Mouse (Mus musculus): ENCODE measurements around the gene Alg13.

Alg13 gene

GRCm38 (mm10) chrX:144317548-144318163 lies at the start of gene Alg13:
TSS of gene Alg13 (plus strand) at chrX:144317804.
- DNase-seq = peak; percentile 88 to 89

- no peak for DNase-seq
Measured at GRCm38 (mm10) chrX:144268606-144269005, 49.0 kb upstream of the Alg13 start.

- DNase-seq = peak; percentile 7 to 22
Measured at GRCm38 (mm10) chrX:144301476-144301875, 16.1 kb upstream of the Alg13 start.

GRCm38 (mm10) chrX:144305659-144306058 lies 11.9 kb upstream of the Alg13 start:
- no peak for DNase-seq

- no peak for DNase-seq
Measured at GRCm38 (mm10) chrX:144314041-144314440, 3.6 kb upstream of the Alg13 start.

GRCm38 (mm10) chrX:144315028-144315427 lies 2.6 kb upstream of the Alg13 start:
- DNase-seq = no peak

GRCm38 (mm10) chrX:144316004-144316403 lies 1.6 kb upstream of the Alg13 start:
- no peak for DNase-seq

- peak; percentile 10 to 36 for DNase-seq
Measured at GRCm38 (mm10) chrX:144318164-144318979, 768 bp downstream of the Alg13 start.

GRCm38 (mm10) chrX:144319366-144319765 lies 1.8 kb downstream of the Alg13 start:
- peak; percentile 3 to 6 for DNase-seq

- no peak for DNase-seq
Measured at GRCm38 (mm10) chrX:144325375-144325774, 7.8 kb downstream of the Alg13 start.

- DNase-seq = no peak
Measured at GRCm38 (mm10) chrX:144335332-144336015, 17.9 kb downstream of the Alg13 start.

GRCm38 (mm10) chrX:144337938-144338337 lies 20.3 kb downstream of the Alg13 start:
- no peak for DNase-seq

GRCm38 (mm10) chrX:144338355-144338754 lies 20.8 kb downstream of the Alg13 start:
- no peak for DNase-seq

- no peak for DNase-seq
Measured at GRCm38 (mm10) chrX:144374196-144374595, 56.6 kb downstream of the Alg13 start.

- peak; percentile 67 for DNase-seq
Measured at GRCm38 (mm10) chrX:144403526-144403925, 85.9 kb downstream of the Alg13 start.

- no peak for DNase-seq
Measured at GRCm38 (mm10) chrX:144408036-144408435, 90.4 kb downstream of the Alg13 start.

GRCm38 (mm10) chrX:144420259-144420658 lies 102.7 kb downstream of the Alg13 start:
- DNase-seq = no peak

- DNase-seq = no peak
Measured at GRCm38 (mm10) chrX:144421091-144421490, 103.5 kb downstream of the Alg13 start.

GRCm38 (mm10) chrX:144423848-144424247 lies 106.2 kb downstream of the Alg13 start:
- no peak for DNase-seq

All from cerebellum, postnatal 14 days (tissue).